Mouse (Mus musculus): ENCODE measurements around the gene Fnbp4.

- TF ChIP-seq TAL1 (IDR thresholded peaks at IDR 0.05; ENCODE audit: low read length) (no peak), GATA1 (IDR thresholded peaks at IDR 0.05; ENCODE audit: low read length) (no peak)
Observed at GRCm38 (mm10) chr2:90782901-90783486, 37.8 kb downstream of the Fnbp4 start.
